Mouse (Mus musculus) limb, embryonic 10.5 days (tissue): ENCODE data around the gene 0610010K14Rik. TPM values are rescaled to one million over a fixed set of nuclear protein-coding genes. Genes with fewer than 3 reads are reported as not detected.
A peak's percentile ranks its signal among the peaks of the same experiment; 100 is the strongest.

Source experiments
- DNase-seq: peaks from one replicate; pipeline ENCODE4 v3.0.0-alpha.2; 2017; ENCODE audit warnings: low spot score
- H3K27ac ChIP-seq: fragments of 300-500 bp; sonication (generic); 2 replicates; pipeline ENCODE4 v1.5.1; 2016; ENCODE audit warnings: mild to moderate bottlenecking
- H3K27me3 ChIP-seq: fragments of 300-500 bp; sonication (generic); 2 replicates; pipeline ENCODE4 v1.6.1; 2016; ENCODE audit warnings: low read depth, mild to moderate bottlenecking; ENCODE audit not compliant: poor library complexity, severe bottlenecking
- H3K36me3 ChIP-seq: fragments of 300-500 bp; sonication (generic); 2 replicates; pipeline ENCODE4 v1.6.1; 2016; ENCODE audit warnings: mild to moderate bottlenecking, moderate library complexity
- H3K4me1 ChIP-seq: fragments of 300-500 bp; sonication (generic); 2 replicates; pipeline ENCODE4 v1.6.1; 2016
- H3K4me3 ChIP-seq: fragments of 300-500 bp; sonication (generic); 2 replicates; pipeline ENCODE4 v1.5.1; 2016; ENCODE audit warnings: mild to moderate bottlenecking, moderate library complexity
- H3K9me3 ChIP-seq: fragments of 300-500 bp; sonication (generic); replicated peaks from 2 replicates; pipeline ENCODE4 v1.6.1; 2016; ENCODE audit warnings: mild to moderate bottlenecking
- WGBS: fragments of 180-500 bp; shearing (Covaris S2); methylation state at CpG from one replicate; pipeline ENCODE4 v1.1.7; 2016; 5-methylcytosine and 5-hydroxymethylcytosine counted together
- polyA plus RNA-seq: library from polyadenylated mRNA; unstranded; fragments of >200 nt; fragmentation: Nextera tagmentation; extraction: Ambion mirVana; gene quantifications from 2 replicates; pipeline ENCODE4 v1.2.1, GENCODE M21; 2016

The 0610010K14Rik gene
- polyA plus RNA-seq, 1 experiment from 2014 or later: 235 TPM

DNA sequence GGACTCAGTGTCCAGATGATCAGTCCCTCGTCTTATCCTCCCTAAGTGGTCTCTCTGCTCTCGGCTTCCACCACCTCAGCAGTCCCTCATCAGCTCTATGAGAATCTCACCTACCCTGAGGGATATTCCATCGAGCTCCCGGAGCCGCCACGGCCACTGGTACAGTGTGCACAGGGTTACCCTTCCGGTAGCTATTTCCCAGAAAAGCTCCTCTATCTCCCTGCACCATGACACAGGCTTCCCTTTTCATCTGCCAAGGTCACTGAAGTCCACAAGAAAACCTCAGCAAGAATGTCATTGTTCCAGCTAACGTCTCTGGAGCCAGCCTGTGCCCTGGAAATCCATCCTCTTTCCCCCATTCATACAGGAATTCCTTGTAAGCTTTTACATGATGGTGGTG lies 14.1 kb upstream of the 0610010K14Rik start:
- Histone ChIP-seq H3K9me3 (no peaks in the 10 kb centered on the region), H3K4me1 (peaks cover 16% of the 10 kb centered on the region), H3K4me3 (no peak overlapping the region), H3K36me3 (no peaks in the 10 kb centered on the region), H3K27me3 (peaks cover 76% of the 10 kb centered on the region), H3K27ac (no peak overlapping the region)
- DNase-seq: no peak
- WGBS: 83% methylated on average over 8 of the region's 8 CpGs

DNA sequence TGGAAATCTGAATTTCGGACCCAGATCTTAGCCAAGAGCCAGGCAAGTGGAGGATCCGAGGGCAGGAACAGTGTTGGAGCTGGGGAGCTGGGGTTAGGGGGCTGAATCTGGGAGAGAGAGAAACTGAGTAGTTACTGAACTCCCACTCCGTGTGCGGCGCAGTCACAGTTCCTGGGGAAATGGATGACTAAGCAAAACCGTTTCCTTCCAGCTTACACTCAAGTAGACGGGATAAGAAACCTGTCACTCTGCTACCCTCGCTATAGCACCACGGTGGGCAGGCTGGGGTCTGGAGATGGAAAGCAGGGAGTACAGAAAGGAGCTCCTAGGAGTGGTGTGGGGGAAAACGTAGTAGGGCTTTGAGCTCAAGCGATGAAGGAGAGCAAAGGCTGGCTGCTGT lies 12.4 kb upstream of the 0610010K14Rik start:
- DNase-seq: no peak
- Histone ChIP-seq H3K36me3 (no peaks in the 10 kb centered on the region), H3K9me3 (no peaks in the 10 kb centered on the region), H3K4me1 (peaks cover 11% of the 10 kb centered on the region), H3K4me3 (no peak overlapping the region), H3K27ac (no peak overlapping the region), H3K27me3 (peaks cover 69% of the 10 kb centered on the region)
- WGBS: 79% methylated on average over 11 of the region's 11 CpGs

DNA sequence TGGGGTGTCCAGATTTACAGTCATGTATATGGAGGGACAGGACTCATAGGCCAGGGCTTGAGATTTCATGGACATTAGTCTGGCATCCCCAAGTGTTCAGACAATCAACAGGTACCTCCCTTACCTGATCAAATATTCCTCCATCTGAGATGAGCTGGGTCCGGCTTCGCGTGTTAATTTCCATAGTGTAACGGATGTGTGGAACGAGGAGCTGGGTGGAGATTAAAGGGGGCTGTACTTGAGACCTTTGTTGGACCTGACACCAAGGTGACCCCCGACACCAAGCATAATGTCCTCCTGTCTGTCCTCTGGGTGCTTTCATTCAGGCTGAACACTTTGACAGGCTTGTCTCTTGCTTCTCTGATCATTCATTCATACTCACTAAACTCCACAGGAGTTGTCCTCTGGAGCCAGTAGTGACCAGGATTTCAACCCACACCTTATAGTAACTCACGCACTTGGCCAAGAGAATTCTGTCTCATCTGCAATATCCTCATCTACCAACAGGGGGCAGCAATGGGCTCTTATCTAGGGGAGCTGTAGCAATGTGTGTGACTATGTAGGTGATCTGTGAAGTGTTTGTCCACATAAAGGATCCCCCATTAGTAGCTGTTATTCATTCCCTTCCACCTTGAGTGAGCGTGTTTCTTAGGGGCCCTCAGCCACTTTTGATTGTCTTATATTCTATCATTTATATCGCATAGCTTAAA lies 9.6 kb upstream of the 0610010K14Rik start:
- Histone ChIP-seq H3K9me3 (no peaks in the 10 kb centered on the region), H3K36me3 (no peaks in the 10 kb centered on the region), H3K27me3 (peaks cover 41% of the 10 kb centered on the region), H3K4me1 (no peaks in the 10 kb centered on the region), H3K4me3 (no peak overlapping the region), H3K27ac (no peak overlapping the region)
- WGBS: 55% methylated on average over 9 of the region's 9 CpGs
- no peak for DNase-seq

DNA sequence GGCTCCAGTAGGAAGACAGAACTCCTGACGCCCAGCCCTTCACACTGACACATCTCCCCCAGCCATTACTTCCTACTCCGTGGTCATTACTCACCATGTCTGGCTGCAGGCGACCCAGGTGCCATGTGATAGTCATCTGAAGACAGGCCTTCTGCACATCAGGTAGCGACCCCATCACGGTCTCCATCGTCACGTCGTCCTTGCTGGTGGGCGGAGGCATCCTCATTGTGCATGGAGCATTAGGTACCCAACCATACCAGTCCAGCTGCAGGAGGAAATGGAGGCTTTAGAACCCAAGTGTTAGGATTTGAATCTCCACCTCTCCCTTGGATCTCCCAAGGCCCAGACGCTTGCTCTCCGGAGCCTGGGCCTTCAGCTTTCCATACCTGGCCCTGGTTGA lies 4.9 kb upstream of the 0610010K14Rik start:
- no peak overlapping the region for H3K27ac ChIP-seq
- H3K4me3 ChIP-seq: no peak overlapping the region
- H3K4me1 ChIP-seq: peaks cover 21% of the 10 kb centered on the region
- 67% methylated on average over 11 of the region's 11 CpGs for WGBS
- no peaks in the 10 kb centered on the region for H3K9me3 ChIP-seq
- DNase-seq: no peak
- peaks cover 9% of the 10 kb centered on the region; the same call in 1 of the 2 replicates for H3K27me3 ChIP-seq
- H3K36me3 ChIP-seq: no peaks in the 10 kb centered on the region

- WGBS: under 1% methylated on average over 30 of the region's 35 CpGs
- peaks cover 14% of the 10 kb centered on the region for H3K36me3 ChIP-seq
- DNase-seq: peak; percentile 86
- no peaks in the 10 kb centered on the region for H3K27me3 ChIP-seq
- peak within 1 kb of the TSS; percentile 95 for H3K27ac ChIP-seq
- peaks cover 41% of the 10 kb centered on the region for H3K4me1 ChIP-seq
- no peaks in the 10 kb centered on the region for H3K9me3 ChIP-seq
- peak within 1 kb of the TSS; percentile 77 for H3K4me3 ChIP-seq
These were observed 2.0 kb upstream of the 0610010K14Rik start, which contains the start of the genes Gm21988 and Rnasek for GRCm38 (mm10) chr11:70239541-70240279. TSS of gene Gm21988 (minus strand) at chr11:70239830. TSS of gene Rnasek (minus strand) at chr11:70239842.

- peak overlapping the region; percentile 77 for H3K4me3 ChIP-seq
- 15% methylated on average over 23 of the region's 23 CpGs for WGBS
- DNase-seq: no peak
- H3K36me3 ChIP-seq: peaks cover 22% of the 10 kb centered on the region
- H3K9me3 ChIP-seq: no peaks in the 10 kb centered on the region
- no peaks in the 10 kb centered on the region for H3K27me3 ChIP-seq
- peaks cover 50% of the 10 kb centered on the region for H3K4me1 ChIP-seq
- H3K27ac ChIP-seq: peak overlapping the region; percentile 95
These were observed 1.1 kb upstream of the 0610010K14Rik start for GRCm38 (mm10) chr11:70238591-70239440.

GRCm38 (mm10) chr11:70236717-70237116 lies 997 bp downstream of the 0610010K14Rik start:
- Histone ChIP-seq H3K9me3 (no peaks in the 10 kb centered on the region), H3K27me3 (no peaks in the 10 kb centered on the region), H3K4me1 (peaks cover 71% of the 10 kb centered on the region), H3K27ac (peak overlapping the region; percentile 95), H3K36me3 (peaks cover 22% of the 10 kb centered on the region), H3K4me3 (peak overlapping the region; percentile 77)
- 57% methylated on average over 7 of the region's 7 CpGs for WGBS
- no peak for DNase-seq

DNA sequence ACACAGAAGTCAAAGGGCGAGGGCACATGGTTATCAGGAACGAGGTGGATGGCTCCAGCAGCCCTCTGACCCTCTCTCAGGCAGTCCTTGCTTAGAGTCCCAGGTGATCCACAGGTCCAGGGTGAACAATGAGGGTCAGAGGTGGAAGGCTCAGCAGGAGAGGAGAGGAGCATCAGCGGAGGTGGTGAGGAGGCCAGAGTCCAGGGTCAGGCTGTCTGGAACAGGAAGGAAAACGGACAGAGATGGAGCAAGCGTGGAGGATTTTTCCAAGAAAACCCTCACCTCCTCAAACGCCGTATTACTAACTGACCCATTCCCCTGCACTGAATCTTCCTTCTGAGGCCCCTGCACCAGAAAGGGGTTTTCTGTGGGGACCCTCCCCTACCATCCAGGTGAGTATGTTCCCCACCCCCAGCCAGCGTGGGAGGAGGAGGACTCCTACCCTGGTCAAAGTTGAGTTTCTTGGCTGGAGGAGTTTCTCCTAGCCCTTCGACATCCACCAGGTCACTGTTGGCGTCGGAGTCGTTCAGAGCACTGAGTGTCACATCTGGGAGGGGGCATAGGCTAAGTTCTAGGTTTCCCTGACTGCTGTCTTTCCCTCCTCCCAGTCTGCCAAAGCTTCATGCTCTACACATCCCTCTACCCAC lies 2.3 kb downstream of the 0610010K14Rik start:
- 90% methylated on average over 12 of the region's 12 CpGs for WGBS
- H3K27ac ChIP-seq: no peak overlapping the region
- H3K4me1 ChIP-seq: peaks cover 72% of the 10 kb centered on the region
- no peak for DNase-seq
- peaks cover 22% of the 10 kb centered on the region for H3K36me3 ChIP-seq
- no peaks in the 10 kb centered on the region for H3K9me3 ChIP-seq
- H3K4me3 ChIP-seq: no peak overlapping the region
- peaks cover 4% of the 10 kb centered on the region for H3K27me3 ChIP-seq

- Histone ChIP-seq H3K27ac (peak overlapping the region; percentile 88; the same call in 1 of the 2 replicates), H3K4me1 (peaks cover 77% of the 10 kb centered on the region), H3K36me3 (peaks cover 22% of the 10 kb centered on the region), H3K27me3 (peaks cover 13% of the 10 kb centered on the region), H3K9me3 (no peaks in the 10 kb centered on the region), H3K4me3 (no peak overlapping the region)
- DNase-seq: no peak
- WGBS: 94% methylated on average over 8 of the region's 8 CpGs
These were observed 3.2 kb downstream of the 0610010K14Rik start for GRCm38 (mm10) chr11:70234497-70234896.

DNA sequence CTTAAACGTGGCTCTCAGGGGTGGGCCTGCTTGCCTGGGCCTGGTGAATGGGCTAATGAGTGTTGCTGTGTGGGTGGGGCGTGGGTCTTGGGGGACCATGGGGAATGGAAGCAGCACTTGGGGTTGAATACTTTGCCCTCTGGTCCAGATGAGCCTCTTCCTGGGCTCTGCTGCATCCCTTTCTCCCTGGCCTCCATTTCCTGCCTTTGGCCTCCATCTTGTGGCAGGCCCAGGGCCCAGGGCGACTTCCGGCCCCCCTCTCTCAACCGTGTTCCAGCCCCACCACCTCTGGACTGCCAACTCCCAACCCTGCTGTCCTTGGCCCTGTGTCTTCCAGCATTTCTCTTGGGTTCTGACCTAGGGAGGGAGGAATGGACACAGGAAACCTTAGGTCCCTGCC lies 3.7 kb downstream of the 0610010K14Rik start:
- Histone ChIP-seq H3K9me3 (no peaks in the 10 kb centered on the region), H3K4me3 (no peak overlapping the region), H3K36me3 (peaks cover 22% of the 10 kb centered on the region), H3K27ac (peak overlapping the region; percentile 88), H3K27me3 (peaks cover 18% of the 10 kb centered on the region), H3K4me1 (peaks cover 79% of the 10 kb centered on the region)
- no peak for DNase-seq
- WGBS: 66% methylated on average over 5 of the region's 5 CpGs

DNA sequence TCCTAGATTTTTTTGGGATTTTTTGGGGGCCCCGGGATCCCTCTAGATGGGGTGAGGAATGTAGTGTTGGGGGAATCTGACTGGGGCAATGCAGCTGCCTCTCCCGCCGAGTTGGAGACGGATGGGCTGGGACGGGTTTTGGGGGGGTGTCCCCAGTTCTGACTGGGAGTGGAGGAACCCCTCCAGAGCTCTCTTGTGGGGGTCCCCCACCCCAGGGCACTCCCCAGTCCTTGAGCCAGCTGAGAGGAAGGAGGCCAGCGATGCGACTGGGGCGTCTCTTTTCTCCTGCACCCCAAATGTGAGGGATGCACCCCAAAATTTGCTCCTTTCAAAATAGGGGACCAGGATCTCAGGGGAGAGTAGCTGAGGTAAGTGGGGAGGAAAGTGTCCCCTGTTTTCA lies 4.7 kb downstream of the 0610010K14Rik start:
- no peak for DNase-seq
- no peaks in the 10 kb centered on the region for H3K9me3 ChIP-seq
- H3K27me3 ChIP-seq: peaks cover 28% of the 10 kb centered on the region
- H3K4me1 ChIP-seq: peaks cover 75% of the 10 kb centered on the region
- peak overlapping the region; percentile 48 for H3K4me3 ChIP-seq
- H3K27ac ChIP-seq: peak overlapping the region; percentile 88
- H3K36me3 ChIP-seq: peaks cover 22% of the 10 kb centered on the region
- 34% methylated on average over 8 of the region's 8 CpGs for WGBS

GRCm38 (mm10) chr11:70232546-70232945 lies 5.2 kb downstream of the 0610010K14Rik start:
- Histone ChIP-seq H3K27ac (peak overlapping the region; percentile 88), H3K9me3 (no peaks in the 10 kb centered on the region), H3K36me3 (peaks cover 22% of the 10 kb centered on the region), H3K27me3 (peaks cover 33% of the 10 kb centered on the region), H3K4me1 (peaks cover 76% of the 10 kb centered on the region), H3K4me3 (peak overlapping the region; percentile 48)
- DNase-seq: peak; percentile 86
- 5% methylated on average over 10 of the region's 10 CpGs for WGBS
